Mouse (Mus musculus) hindbrain, embryonic 15.5 days (tissue): ENCODE results near the gene Accs. TPM values are rescaled to one million over a fixed set of nuclear protein-coding genes. Genes with fewer than 3 reads are reported as not detected.

Experiments used
- ATAC-seq: fragments of 200-750 bp; cut with Nextera tagmentation; 2 replicates; pipeline ENCODE4 v1.8.0; 2017; ENCODE audit warnings: low read depth, moderate number of reproducible peaks, moderate TSS enrichment; ENCODE audit not compliant: low FRiP score
- H3K27ac ChIP-seq: fragments of 300-500 bp; sonication (generic); replicated peaks from 2 replicates; pipeline ENCODE4 v1.5.1; 2015; ENCODE audit warnings: mild to moderate bottlenecking, inconsistent platforms
- H3K27me3 ChIP-seq: fragments of 300-500 bp; sonication (generic); 2 replicates; pipeline ENCODE4 v1.6.1; 2015; ENCODE audit warnings: control low read depth, inconsistent platforms
- H3K36me3 ChIP-seq: fragments of 300-500 bp; sonication (generic); 2 replicates; pipeline ENCODE4 v1.6.1; 2015; ENCODE audit warnings: control low read depth, inconsistent platforms
- H3K4me1 ChIP-seq: fragments of 300-500 bp; sonication (generic); replicated peaks from 2 replicates; pipeline ENCODE4 v1.6.1; 2015; ENCODE audit warnings: control low read depth, inconsistent platforms
- H3K4me2 ChIP-seq: fragments of 300-500 bp; sonication (generic); 2 replicates; pipeline ENCODE4 v1.6.1; 2015; ENCODE audit warnings: moderate library complexity, mild to moderate bottlenecking, inconsistent platforms
- H3K4me3 ChIP-seq: fragments of 300-500 bp; sonication (generic); 2 replicates; pipeline ENCODE4 v1.5.1; 2015; ENCODE audit warnings: mild to moderate bottlenecking, inconsistent platforms
- H3K9ac ChIP-seq: fragments of 300-500 bp; sonication (generic); 2 replicates; pipeline ENCODE4 v1.6.1; 2015; ENCODE audit warnings: inconsistent platforms
- H3K9me3 ChIP-seq: fragments of 300-500 bp; sonication (generic); 2 replicates; pipeline ENCODE4 v1.6.1; 2016; ENCODE audit warnings: control low read depth, inconsistent platforms
- WGBS: fragments of 180-500 bp; shearing (Covaris S2); methylation state at CpG from one replicate; pipeline ENCODE4 v1.1.7; 2015; 5-methylcytosine and 5-hydroxymethylcytosine counted together
- polyA plus RNA-seq: library from polyadenylated mRNA; unstranded; fragments of >200 nt; fragmentation: Nextera tagmentation; extraction: Ambion mirVana; gene quantifications from 2 replicates; pipeline ENCODE4 v1.2.1, GENCODE M21; 2015

Gene Accs
- 5.0 and 6.2 TPM in 2 replicates for polyA plus RNA-seq

- H3K36me3 ChIP-seq, result no peaks in the 10 kb centered on the region
- H3K4me2 ChIP-seq, result peak within 1 kb of the TSS; percentile 72
- peaks cover 17% of the 10 kb centered on the region for H3K4me1 ChIP-seq
- H3K9me3 ChIP-seq, result no peaks in the 10 kb centered on the region
- peak within 1 kb of the TSS; percentile 83 for H3K27ac ChIP-seq
- H3K9ac ChIP-seq, result peak within 1 kb of the TSS; percentile 63
- peak within 1 kb of the TSS; percentile 53 for H3K4me3 ChIP-seq
- H3K27me3 ChIP-seq, result no peaks in the 10 kb centered on the region
- peak; percentile 87 for ATAC-seq
- WGBS, result under 1% methylated on average over 28 of the region's 28 CpGs
These were observed at the start of gene Accs for GRCm38 (mm10) chr2:93849505-93850089. Gene Accs (minus strand): TSS chr2:93849943.

GRCm38 (mm10) chr2:93891611-93892280 lies 42.0 kb upstream of the Accs start:
- WGBS, result 11% methylated on average over 8 of the region's 9 CpGs
- Histone ChIP-seq H3K9me3 (no peaks in the 10 kb centered on the region), H3K4me1 (peaks cover 21% of the 10 kb centered on the region), H3K36me3 (no peaks in the 10 kb centered on the region), H3K27ac (peak overlapping the region; percentile 79), H3K4me3 (no peak overlapping the region), H3K27me3 (no peaks in the 10 kb centered on the region), H3K9ac (no peak overlapping the region), H3K4me2 (no peak overlapping the region)
- peak; percentile 95 for ATAC-seq

GRCm38 (mm10) chr2:93890143-93890542 lies 40.4 kb upstream of the Accs start:
- no peaks in the 10 kb centered on the region for H3K9me3 ChIP-seq
- no peaks in the 10 kb centered on the region for H3K36me3 ChIP-seq
- H3K27me3 ChIP-seq, result no peaks in the 10 kb centered on the region
- no peak overlapping the region for H3K4me2 ChIP-seq
- ATAC-seq, result no peak
- no peak overlapping the region for H3K9ac ChIP-seq
- WGBS, result 67% methylated on average over 8 of the region's 8 CpGs
- H3K4me1 ChIP-seq, result peaks cover 21% of the 10 kb centered on the region
- H3K27ac ChIP-seq, result no peak overlapping the region
- no peak overlapping the region for H3K4me3 ChIP-seq

- WGBS, result 91% methylated on average over 7 of the region's 7 CpGs
- H3K36me3 ChIP-seq, result no peaks in the 10 kb centered on the region
These were observed 39.3 kb upstream of the Accs start for GRCm38 (mm10) chr2:93889071-93889470.

GRCm38 (mm10) chr2:93888366-93888765 lies 38.6 kb upstream of the Accs start:
- Histone ChIP-seq H3K36me3 (no peaks in the 10 kb centered on the region), H3K4me2 (no peak overlapping the region), H3K4me3 (no peak overlapping the region), H3K27ac (no peak overlapping the region), H3K9me3 (no peaks in the 10 kb centered on the region), H3K4me1 (peaks cover 21% of the 10 kb centered on the region), H3K9ac (no peak overlapping the region), H3K27me3 (no peaks in the 10 kb centered on the region)
- no peak for ATAC-seq
- 85% methylated on average over 6 of the region's 6 CpGs for WGBS

More at GRCm38 (mm10) chr2:93889071-93889470, 39.3 kb upstream of the Accs start:
- ATAC-seq, result no peak
- no peak overlapping the region for H3K9ac ChIP-seq
- no peak overlapping the region for H3K4me2 ChIP-seq
- no peaks in the 10 kb centered on the region for H3K9me3 ChIP-seq
- no peak overlapping the region for H3K4me3 ChIP-seq
- no peak overlapping the region for H3K27ac ChIP-seq
- H3K27me3 ChIP-seq, result no peaks in the 10 kb centered on the region
- H3K4me1 ChIP-seq, result peaks cover 21% of the 10 kb centered on the region

GRCm38 (mm10) chr2:93887273-93887672 lies 37.5 kb upstream of the Accs start:
- Histone ChIP-seq H3K4me1 (peaks cover 19% of the 10 kb centered on the region), H3K4me2 (no peak overlapping the region), H3K4me3 (no peak overlapping the region), H3K9me3 (no peaks in the 10 kb centered on the region), H3K27ac (no peak overlapping the region), H3K27me3 (no peaks in the 10 kb centered on the region), H3K36me3 (no peaks in the 10 kb centered on the region), H3K9ac (no peak overlapping the region)
- no peak for ATAC-seq
- WGBS, result 72% methylated on average over 11 of the region's 11 CpGs

GRCm38 (mm10) chr2:93886013-93886794 lies 36.5 kb upstream of the Accs start:
- H3K9me3 ChIP-seq, result no peaks in the 10 kb centered on the region
- no peak for ATAC-seq
- peaks cover 9% of the 10 kb centered on the region for H3K4me1 ChIP-seq
- H3K4me3 ChIP-seq, result no peak overlapping the region
- H3K27me3 ChIP-seq, result no peaks in the 10 kb centered on the region
- no peak overlapping the region for H3K9ac ChIP-seq
- H3K4me2 ChIP-seq, result no peak overlapping the region
- H3K27ac ChIP-seq, result no peak overlapping the region
- no peaks in the 10 kb centered on the region for H3K36me3 ChIP-seq
- 71% methylated on average over 10 of the region's 10 CpGs for WGBS

GRCm38 (mm10) chr2:93883066-93883465 lies 33.3 kb upstream of the Accs start:
- Histone ChIP-seq H3K36me3 (no peaks in the 10 kb centered on the region), H3K27ac (no peak overlapping the region), H3K4me3 (no peak overlapping the region), H3K9me3 (no peaks in the 10 kb centered on the region), H3K4me2 (no peak overlapping the region), H3K27me3 (no peaks in the 10 kb centered on the region), H3K9ac (no peak overlapping the region), H3K4me1 (no peaks in the 10 kb centered on the region)
- ATAC-seq, result no peak
- WGBS, result 55% methylated on average over 5 of the region's 5 CpGs

GRCm38 (mm10) chr2:93881640-93882367 lies 32.1 kb upstream of the Accs start:
- Histone ChIP-seq H3K27me3 (no peaks in the 10 kb centered on the region), H3K4me3 (no peak overlapping the region), H3K36me3 (no peaks in the 10 kb centered on the region), H3K9ac (no peak overlapping the region), H3K9me3 (no peaks in the 10 kb centered on the region), H3K4me2 (no peak overlapping the region), H3K27ac (no peak overlapping the region), H3K4me1 (no peaks in the 10 kb centered on the region)
- WGBS, result 88% methylated on average over 9 of the region's 9 CpGs
- ATAC-seq, result no peak

- ATAC-seq, result no peak
- Histone ChIP-seq H3K4me1 (no peaks in the 10 kb centered on the region), H3K36me3 (no peaks in the 10 kb centered on the region), H3K27ac (no peak overlapping the region), H3K9ac (no peak overlapping the region), H3K9me3 (no peaks in the 10 kb centered on the region), H3K27me3 (no peaks in the 10 kb centered on the region), H3K4me2 (no peak overlapping the region), H3K4me3 (no peak overlapping the region)
- 80% methylated on average over 3 of the region's 3 CpGs for WGBS
These were observed 31.2 kb upstream of the Accs start for GRCm38 (mm10) chr2:93880981-93881380.

- Histone ChIP-seq H3K36me3 (no peaks in the 10 kb centered on the region), H3K9ac (no peak overlapping the region), H3K27ac (no peak overlapping the region), H3K4me3 (no peak overlapping the region), H3K27me3 (no peaks in the 10 kb centered on the region), H3K9me3 (no peaks in the 10 kb centered on the region), H3K4me2 (no peak overlapping the region), H3K4me1 (no peaks in the 10 kb centered on the region)
- 70% methylated on average over 8 of the region's 8 CpGs for WGBS
- ATAC-seq, result no peak
These were observed 30.7 kb upstream of the Accs start for GRCm38 (mm10) chr2:93880450-93880849.

GRCm38 (mm10) chr2:93877005-93877404 lies 27.3 kb upstream of the Accs start:
- no peaks in the 10 kb centered on the region for H3K9me3 ChIP-seq
- H3K4me3 ChIP-seq, result no peak overlapping the region
- H3K36me3 ChIP-seq, result no peaks in the 10 kb centered on the region
- H3K9ac ChIP-seq, result no peak overlapping the region
- H3K27me3 ChIP-seq, result no peaks in the 10 kb centered on the region
- no peak for ATAC-seq
- no peak overlapping the region for H3K4me2 ChIP-seq
- 74% methylated on average over 5 of the region's 5 CpGs for WGBS
- H3K4me1 ChIP-seq, result peaks cover 10% of the 10 kb centered on the region
- H3K27ac ChIP-seq, result no peak overlapping the region
